Mouse (Mus musculus) adrenal gland, postnatal 4 days (tissue): ENCODE measurements around the gene Dync1i1. TPM values are rescaled to one million over a fixed set of nuclear protein-coding genes. Genes with fewer than 3 reads are reported as not detected.

Source experiments
- DNase-seq, 2 experiments: peaks; one replicate each; pipeline ENCODE4 v3.0.0; 2021 to 2022; ENCODE audit warnings: low spot score in 2 of 2, mixed read lengths in 2 of 2
- total RNA-seq, 2 experiments: library from RNA; stranded (reverse); gene quantifications; 2 replicates each; pipeline ENCODE4 v1.2.3; 2021

Gene Dync1i1
- total RNA-seq, 2 experiments from 2014 or later: 2.4 to 2.8 TPM

DNA sequence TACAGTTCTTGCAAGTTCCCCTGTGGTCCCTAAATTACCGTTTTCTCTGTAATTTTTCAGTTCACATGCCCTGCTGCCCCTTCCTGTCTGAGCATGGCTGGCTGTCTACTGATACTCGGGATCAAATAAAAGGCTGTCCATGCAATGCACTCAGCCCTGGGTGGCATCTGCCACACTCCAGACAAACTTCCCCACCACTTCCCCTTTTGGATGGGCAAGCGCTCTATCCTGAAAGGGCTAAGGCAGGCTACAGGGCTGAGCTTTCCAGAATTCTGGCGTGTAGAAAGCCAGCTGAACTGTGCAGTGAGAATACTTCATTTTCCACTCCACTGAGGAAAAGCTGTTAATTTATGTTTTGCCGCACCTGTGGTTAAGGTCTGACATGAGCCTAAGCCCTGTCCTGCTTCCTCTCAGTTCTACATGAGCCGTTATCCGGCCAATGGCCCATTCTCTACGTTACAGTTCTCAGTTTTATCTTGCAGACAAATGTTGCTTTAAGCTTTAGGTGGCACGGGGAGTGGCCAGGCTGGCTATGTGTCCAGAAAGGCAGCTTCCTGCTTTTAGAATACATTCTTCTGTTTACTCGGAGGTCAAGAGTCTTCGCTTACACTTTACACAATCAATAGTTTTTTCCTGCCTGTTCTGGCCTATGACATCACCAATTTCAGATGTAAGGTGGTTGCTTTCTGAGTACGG, 321.4 kb downstream of the Dync1i1 start:
- DNase-seq: no peak

DNA sequence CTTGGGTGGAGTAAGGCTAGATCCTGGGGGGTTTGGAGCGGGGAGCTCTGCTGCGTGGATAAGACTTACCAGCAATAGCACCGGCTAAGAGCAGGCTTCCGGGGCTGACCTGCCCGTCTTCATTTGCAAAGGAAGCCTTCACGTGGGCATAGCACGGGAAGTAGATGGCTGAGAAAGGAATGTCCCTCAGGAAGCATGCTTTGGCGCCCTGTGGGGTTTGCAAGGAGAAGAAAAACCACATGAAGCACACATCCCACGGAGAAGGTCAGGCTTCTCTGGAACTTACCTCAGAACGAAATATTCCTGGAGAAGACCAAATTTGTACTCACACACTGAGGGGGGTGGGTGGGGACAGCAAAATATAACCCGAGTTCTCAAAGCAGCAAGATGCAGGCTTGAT, 327.3 kb downstream of the Dync1i1 start:
- DNase-seq: no peak

DNA sequence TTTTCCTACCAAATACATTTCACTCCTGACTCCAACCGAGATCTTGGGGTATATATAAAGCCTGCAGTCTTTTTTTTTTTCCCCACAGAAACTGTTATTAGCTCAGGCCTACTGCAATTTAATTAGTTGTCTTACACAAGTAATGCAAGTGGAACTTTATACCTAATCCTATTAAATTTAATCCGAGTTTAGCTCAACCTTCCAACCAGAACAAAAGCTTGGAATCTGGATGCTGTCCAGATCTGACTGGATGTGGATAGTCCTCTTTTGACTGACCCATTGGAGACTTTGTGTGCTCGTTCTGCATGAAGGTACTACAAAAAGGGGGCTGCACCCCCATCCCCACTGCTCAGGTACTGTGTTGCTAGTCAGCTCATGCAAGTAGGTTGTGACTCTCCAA, 328.5 kb downstream of the Dync1i1 start:
- no peak for DNase-seq

DNA sequence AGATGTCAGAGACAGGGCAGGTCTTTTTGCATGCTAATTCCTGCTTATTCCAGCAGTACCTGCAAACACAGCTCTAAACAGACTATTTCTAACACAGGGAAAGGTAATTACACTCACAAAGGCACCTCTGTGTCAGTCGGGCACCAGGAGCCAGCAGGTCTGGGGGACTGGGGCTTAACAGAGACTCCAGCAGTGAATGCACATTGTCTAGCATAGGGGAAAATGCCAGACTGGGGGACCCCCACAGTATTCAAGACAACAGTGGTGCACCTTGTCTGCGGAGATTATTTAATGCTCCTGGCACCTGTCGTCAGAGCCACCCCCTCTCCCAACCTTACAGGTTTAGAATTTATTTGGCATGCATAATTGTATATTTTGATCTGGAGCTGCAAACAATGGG, 333.1 kb downstream of the Dync1i1 start:
- no peak for DNase-seq

DNA sequence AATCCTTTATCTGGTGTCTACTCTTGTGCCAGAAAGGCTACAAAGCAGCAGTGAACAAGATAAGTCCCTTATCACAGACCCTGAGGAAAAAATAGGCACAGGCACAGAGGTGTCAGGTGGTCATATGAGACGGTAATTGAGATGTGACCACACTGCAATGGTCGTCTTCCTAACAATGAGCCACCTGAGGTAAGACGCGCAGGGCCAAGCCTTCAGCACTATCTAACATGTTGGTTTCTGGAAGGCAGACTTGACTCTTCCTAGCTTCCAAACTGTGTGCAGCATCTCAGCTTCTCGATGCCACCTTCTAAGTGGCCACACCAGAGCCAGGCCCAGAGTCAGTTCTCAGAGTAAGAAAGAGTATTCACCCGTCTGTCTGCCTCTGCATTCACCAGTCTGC, 341.8 kb downstream of the Dync1i1 start:
- DNase-seq: no peak

DNA sequence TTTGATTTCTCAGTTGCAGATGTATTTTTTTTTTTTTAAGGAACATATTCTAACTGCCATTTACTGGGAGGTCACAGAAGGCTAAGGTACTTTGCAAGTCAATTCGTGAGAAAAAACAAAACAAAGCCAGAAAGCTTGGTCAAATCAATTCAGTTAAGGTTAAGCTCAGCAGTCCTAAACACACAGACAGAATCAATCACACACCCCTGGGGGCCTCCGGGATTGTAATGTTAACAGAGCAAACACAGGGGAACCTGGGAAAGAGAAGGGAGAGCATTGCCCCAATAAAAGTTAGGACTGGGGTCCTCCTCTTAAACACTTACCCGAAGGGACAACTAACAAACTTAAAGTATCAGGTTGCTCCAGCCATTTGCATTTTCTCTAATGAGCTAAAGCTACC, 344.6 kb downstream of the Dync1i1 start:
- DNase-seq: no peak

DNA sequence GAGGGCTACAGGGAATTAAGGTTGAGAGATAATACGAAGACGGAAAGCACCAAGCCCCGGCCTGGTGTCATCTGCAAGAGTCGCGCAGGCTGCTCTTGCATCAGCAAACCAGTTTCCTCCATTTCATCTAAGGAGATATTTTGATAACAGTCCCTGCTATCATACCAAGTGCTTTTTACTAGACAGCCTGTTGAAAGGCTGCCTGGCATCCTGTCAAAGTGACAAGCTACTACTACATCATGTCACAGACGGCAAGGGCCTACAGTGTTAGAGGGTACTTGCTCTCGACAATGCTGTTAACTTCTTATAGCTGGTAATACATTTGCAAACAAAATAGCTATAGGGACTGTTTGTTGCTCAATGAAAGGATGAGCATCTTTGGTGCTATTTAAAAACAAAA, 345.6 kb downstream of the Dync1i1 start:
- no peak for DNase-seq

DNA sequence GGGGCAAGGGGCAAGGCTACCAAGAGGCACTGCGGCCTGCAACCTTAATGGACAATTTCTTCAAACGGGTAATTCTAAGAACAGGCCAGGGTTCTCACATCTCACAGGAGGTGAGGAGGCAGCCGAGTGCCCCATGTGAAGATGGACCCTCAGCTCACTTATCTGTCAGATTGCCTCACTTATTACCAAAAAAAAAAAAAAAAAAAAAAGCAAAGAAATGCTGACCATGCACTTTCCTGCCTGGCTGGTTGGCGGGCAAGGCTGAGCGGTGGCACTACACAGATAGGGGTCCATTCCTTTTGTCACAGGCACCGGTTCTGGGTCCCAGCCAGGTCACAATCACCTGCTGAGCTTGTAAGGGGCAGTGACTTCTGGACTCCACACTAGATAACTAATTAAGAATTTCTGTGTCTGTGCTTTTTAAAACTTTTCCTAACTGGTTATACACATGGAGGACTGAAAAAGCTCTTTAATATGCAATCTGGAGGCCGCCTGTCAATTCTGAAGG, 350.6 kb downstream of the Dync1i1 start:
- no peak for DNase-seq

DNA sequence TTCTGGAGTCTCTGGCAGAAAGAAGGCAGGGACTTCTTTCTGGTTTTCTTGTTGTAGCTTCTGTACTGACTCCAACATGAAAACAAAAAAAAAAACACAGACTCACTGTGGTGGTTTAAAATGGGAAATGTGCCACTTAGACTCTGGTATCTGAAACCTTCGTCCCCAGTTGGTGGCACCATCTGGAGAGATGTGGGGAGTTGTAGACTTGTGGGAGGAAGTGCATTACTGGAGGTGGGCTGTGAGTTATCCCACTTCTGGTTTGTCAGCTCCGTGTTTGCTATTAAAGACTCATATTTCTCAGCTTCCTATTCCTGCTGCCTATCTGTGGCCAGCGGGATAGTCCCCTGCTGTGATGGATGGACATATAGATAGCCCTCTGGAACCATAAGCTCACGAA, 351.8 kb downstream of the Dync1i1 start:
- no peak for DNase-seq

Other genes with a start within 250 kb of the Dync1i1 start
- gene Pdk4, start 229.3 kb upstream of the Dync1i1 start, total RNA-seq: 10 to 100 TPM; 71.3 to 86.9 TPM